Mouse (Mus musculus): Measurements from ENCODE around the gene Ptch2. TPM values are rescaled to one million over a fixed set of nuclear protein-coding genes. Genes with fewer than 3 reads are reported as not detected.

The Ptch2 gene
- total and polyA plus RNA-seq, 3 experiments, result 0.33 TPM; not detected in 2

DNA sequence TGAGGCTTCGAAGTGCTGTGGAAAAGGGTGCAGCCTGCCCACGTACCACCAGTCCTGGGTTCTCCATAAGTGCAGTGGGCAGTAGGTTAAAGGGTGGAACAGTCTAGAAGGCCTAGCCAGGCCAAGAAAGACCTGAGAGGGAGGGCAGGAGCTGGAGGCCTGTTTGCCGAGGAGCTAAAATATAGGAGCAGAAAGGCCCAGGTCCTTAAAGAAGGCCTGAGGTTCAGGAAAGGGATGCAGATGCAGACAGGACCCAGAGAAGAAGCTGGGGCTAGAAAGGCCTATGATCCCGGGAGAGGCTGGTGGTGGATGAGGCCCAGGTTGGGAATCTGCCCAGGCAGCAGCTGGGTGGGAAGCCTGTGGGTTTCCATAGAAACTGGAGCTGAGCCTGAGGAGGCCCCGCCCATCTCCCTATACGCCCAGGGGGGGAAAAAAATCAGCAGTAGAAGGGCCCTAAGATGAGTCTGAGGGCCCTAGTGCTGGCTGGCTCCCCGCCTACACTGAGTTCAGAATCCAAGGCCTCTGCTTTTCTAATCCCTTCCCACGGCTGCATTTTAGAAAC, 29.6 kb downstream of the Ptch2 start, which contains the start of gene Btbd19:
Btbd19 (minus strand) TSS at position 378 of the 562 bp plus-strand sequence.
- Histone ChIP-seq H3K4me1 (ENCODE audit: control insufficient read depth in 1 of 2, insufficient read depth in 2 of 2, low read length in 2 of 2) (peaks cover 5 to 36% of the 10 kb centered on the region in 2 experiments), H3K27ac (ENCODE audit: control insufficient read depth, low read depth, low read length) (peak within 1 kb of the TSS; percentile 100), H3K9ac (ENCODE audit: control insufficient read depth, low read depth, low read length, poor library complexity, severe bottlenecking) (peak within 1 kb of the TSS; percentile 83), H3K36me3 (ENCODE audit: control insufficient read depth in 1 of 2, insufficient read depth in 2 of 2, low read length in 2 of 2) (peaks cover 0 to 30% of the 10 kb centered on the region in 2 experiments; a peak in 2 of 4 replicates), H3K27me3 (ENCODE audit: control insufficient read depth in 1 of 2, insufficient read depth in 2 of 2, low read length in 2 of 2) (no peaks in the 10 kb centered on the region), H3K4me3 (ENCODE audit: control insufficient read depth in 1 of 2, insufficient read depth in 1 of 2, low read depth in 2 of 2, low read length in 2 of 2) (peak within 1 kb of the TSS; percentile 32 to 54), H3K9me3 (replicated peaks; ENCODE audit: insufficient read depth, low read length) (no peaks in the 10 kb centered on the region), H3K79me2 (ENCODE audit: control insufficient read depth, insufficient read depth, low read length, poor library complexity) (peaks cover 5% of the 10 kb centered on the region; the same call in 1 of the 2 replicates)
- TF ChIP-seq TAL1 (IDR thresholded peaks at IDR 0.05; ENCODE audit: low read length) (no peak), CHD1 (IDR thresholded peaks at IDR 0.05; ENCODE audit: low read depth, low read length) (0 out of 2 replicates have a peak, but pooled peaks have one; percentile 94), MAZ (IDR thresholded peaks at IDR 0.05; ENCODE audit: low read depth, low read length) (no peak), ZNF384 (IDR thresholded peaks at IDR 0.05; ENCODE audit: low read depth, low read length) (peak; percentile 68), JUND (IDR thresholded peaks at IDR 0.05; ENCODE audit: low read depth, low read length) (no peak), GABPA (IDR thresholded peaks at IDR 0.05; ENCODE audit: low read depth, low read length) (no peak), SIN3A (IDR thresholded peaks at IDR 0.05; ENCODE audit: low read length) (peak; percentile 55; the same call in 1 of the 2 replicates), ZKSCAN1 (IDR thresholded peaks at IDR 0.05; ENCODE audit: low read depth, low read length) (no peak), CTCF (IDR thresholded peaks at IDR 0.05 in 2 of 3, conservative IDR thresholded peaks at IDR 0.05 in 1 of 3; ENCODE audit: control insufficient read depth in 1 of 3, insufficient read depth in 1 of 3, low read depth in 2 of 3, low read length in 3 of 3, poor library complexity in 1 of 3, severe bottlenecking in 1 of 3) (no peak), MAX (IDR thresholded peaks at IDR 0.05; ENCODE audit: low read length) (no peak), POLR2AphosphoS2 (IDR thresholded peaks at IDR 0.05; ENCODE audit: low read length) (no peak), TCF12 (IDR thresholded peaks at IDR 0.05; ENCODE audit: low read depth, low read length) (no peak), MEF2A (IDR thresholded peaks at IDR 0.05; ENCODE audit: extremely low read depth, insufficient replicate concordance, low read depth, low read length, poor library complexity, severe bottlenecking) (no peak), POLR2AphosphoS5 (IDR thresholded peaks at IDR 0.05; ENCODE audit: borderline replicate concordance, low read depth, low read length) (no peak), SMC3 (IDR thresholded peaks at IDR 0.05; ENCODE audit: low read depth, low read length) (no peak), HCFC1 (IDR thresholded peaks at IDR 0.05; ENCODE audit: low read depth, low read length) (no peak), POLR2A (IDR thresholded peaks at IDR 0.05; ENCODE audit: control insufficient read depth in 1 of 2, insufficient read depth in 1 of 2, low read depth in 1 of 2, low read length in 2 of 2, poor library complexity in 1 of 2) (no peak; a peak in 1 of 4 replicates), UBTF (IDR thresholded peaks at IDR 0.05; ENCODE audit: borderline replicate concordance, insufficient read depth, low read depth, low read length) (no peak), KAT2A (conservative IDR thresholded peaks at IDR 0.05; ENCODE audit: low read depth, low read length) (no peak), ZMIZ1 (IDR thresholded peaks at IDR 0.05; ENCODE audit: low read depth, low read length) (no peak), MXI1 (IDR thresholded peaks at IDR 0.05; ENCODE audit: low read depth, low read length) (peak; percentile 36; the same call in 1 of the 2 replicates), RAD21 (IDR thresholded peaks at IDR 0.05; ENCODE audit: low read depth, low read length) (no peak), EP300 (IDR thresholded peaks at IDR 0.05; ENCODE audit: low read depth in 1 of 2, low read length in 2 of 2) (no peak), MYC (IDR thresholded peaks at IDR 0.05; ENCODE audit: low read depth, low read length) (no peak), TBP (IDR thresholded peaks at IDR 0.05; ENCODE audit: low read depth, low read length) (no peak), ETS1 (IDR thresholded peaks at IDR 0.05; ENCODE audit: low read depth, low read length) (peak; percentile 11; the same call in 1 of the 2 replicates), USF2 (IDR thresholded peaks at IDR 0.05; ENCODE audit: borderline replicate concordance in 1 of 2, insufficient read depth in 1 of 2, low read depth in 1 of 2, low read length in 2 of 2) (no peak), NRF1 (IDR thresholded peaks at IDR 0.05; ENCODE audit: insufficient read depth, low read depth, low read length, poor library complexity, severe bottlenecking) (no peak)
- peak; percentile 76 for DNase-seq (ENCODE audit: low read depth, low spot score)

All from MEL (cell line).